Mouse (Mus musculus): ENCODE data around the gene Ofcc1.

Gene Ofcc1

GRCm38 (mm10) chr13:40243821-40244220 lies 117.4 kb downstream of the Ofcc1 start:
- DNase-seq (ENCODE audit: extremely low spot score), result no peak

GRCm38 (mm10) chr13:40236356-40236755 lies 124.9 kb downstream of the Ofcc1 start:
- DNase-seq (ENCODE audit: extremely low spot score), result no peak

- no peak for DNase-seq (ENCODE audit: extremely low spot score)
These were observed 152.9 kb downstream of the Ofcc1 start for GRCm38 (mm10) chr13:40208314-40208713.

GRCm38 (mm10) chr13:40181786-40182185 lies 179.5 kb downstream of the Ofcc1 start:
- no peak for DNase-seq (ENCODE audit: extremely low spot score)

DNA sequence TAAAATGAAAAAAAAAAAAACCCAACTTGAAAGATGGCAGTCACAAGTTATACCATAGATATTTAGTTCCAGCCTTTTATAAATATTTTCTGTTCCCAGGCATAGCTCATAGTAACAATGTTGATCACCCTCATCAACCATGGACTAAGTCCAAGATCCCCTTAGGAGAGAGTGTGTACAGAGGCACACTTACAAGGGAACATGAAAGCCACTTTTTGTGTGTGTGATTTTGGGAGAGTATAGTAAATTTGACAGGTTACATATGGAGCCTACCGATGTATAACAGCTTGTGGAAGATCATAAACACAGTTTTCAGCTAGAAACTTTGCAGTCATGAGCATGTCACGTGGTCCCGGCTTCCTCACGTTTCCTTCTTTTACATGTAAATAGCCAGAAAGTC lies 189.5 kb downstream of the Ofcc1 start:
- no peak for DNase-seq (ENCODE audit: extremely low spot score)

- DNase-seq (ENCODE audit: extremely low spot score), result peak; percentile 20
These were observed 193.4 kb downstream of the Ofcc1 start for GRCm38 (mm10) chr13:40167871-40168270.

- DNase-seq (ENCODE audit: extremely low spot score), result no peak
These were observed 205.8 kb downstream of the Ofcc1 start for GRCm38 (mm10) chr13:40155466-40155865.

- DNase-seq (ENCODE audit: extremely low spot score), result no peak
These were observed 221.3 kb downstream of the Ofcc1 start for GRCm38 (mm10) chr13:40139906-40140305.

DNA sequence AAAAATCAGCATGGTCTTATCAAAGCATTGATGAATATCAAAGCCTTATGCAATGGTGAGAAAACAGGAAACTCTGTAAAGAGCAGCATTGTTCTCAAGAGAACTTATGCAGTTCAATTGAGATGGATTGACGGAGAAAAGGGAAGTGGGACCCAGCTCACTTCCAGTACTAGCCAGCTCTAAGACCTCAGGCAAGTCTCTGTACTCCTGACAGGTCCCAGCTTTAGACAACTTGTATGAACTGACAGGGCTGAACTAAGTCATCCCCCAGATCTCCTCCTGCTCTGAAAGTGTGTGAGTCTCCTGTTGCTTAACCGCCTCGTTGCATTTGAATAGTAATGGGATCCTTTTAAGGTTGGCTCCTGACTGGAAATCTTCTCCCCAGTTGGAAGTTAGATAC lies 225.2 kb downstream of the Ofcc1 start:
- DNase-seq (ENCODE audit: extremely low spot score), result peak; percentile 5

DNA sequence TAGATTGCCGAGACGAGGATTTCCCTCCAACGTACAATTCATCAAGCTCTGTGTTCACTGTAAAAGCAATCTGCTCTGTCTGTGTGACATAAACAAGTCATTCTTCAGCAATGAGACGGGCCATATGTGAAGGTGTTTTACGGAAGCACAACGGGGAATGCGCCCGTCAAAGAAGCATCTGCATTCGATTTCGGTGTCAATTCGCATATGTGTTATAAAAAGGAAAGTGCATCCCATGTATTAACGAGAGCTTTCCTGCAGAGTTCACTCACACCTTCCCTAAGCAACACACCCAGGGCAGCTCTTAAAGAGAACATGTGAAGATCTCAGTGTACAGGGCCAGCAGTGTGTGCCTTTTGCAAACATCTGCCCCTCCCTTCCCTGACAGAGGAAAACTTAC lies 225.6 kb downstream of the Ofcc1 start:
- DNase-seq (ENCODE audit: extremely low spot score), result peak; percentile 3

DNA sequence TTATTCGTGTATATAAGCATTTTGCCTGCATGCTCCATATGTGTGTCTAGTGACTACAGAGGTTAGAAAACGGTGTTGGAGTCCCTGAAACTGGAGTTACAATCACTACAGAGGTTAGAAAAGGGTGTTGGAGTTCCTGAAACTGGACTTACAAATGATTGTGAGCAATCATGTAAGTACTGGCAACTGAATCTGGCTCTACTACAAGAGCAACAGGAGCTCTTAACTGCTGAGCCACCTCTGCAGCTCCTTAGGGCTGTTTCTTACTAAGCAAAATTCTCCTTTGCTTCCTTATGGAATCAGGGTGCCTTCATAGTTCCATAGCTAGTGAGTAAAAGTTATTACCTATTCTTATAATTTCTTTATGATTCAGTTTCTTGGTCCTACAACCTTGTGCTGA lies 237.4 kb downstream of the Ofcc1 start:
- no peak for DNase-seq (ENCODE audit: extremely low spot score)

- DNase-seq (ENCODE audit: extremely low spot score), result no peak
These were observed 248.9 kb downstream of the Ofcc1 start for GRCm38 (mm10) chr13:40112336-40112735.

DNA sequence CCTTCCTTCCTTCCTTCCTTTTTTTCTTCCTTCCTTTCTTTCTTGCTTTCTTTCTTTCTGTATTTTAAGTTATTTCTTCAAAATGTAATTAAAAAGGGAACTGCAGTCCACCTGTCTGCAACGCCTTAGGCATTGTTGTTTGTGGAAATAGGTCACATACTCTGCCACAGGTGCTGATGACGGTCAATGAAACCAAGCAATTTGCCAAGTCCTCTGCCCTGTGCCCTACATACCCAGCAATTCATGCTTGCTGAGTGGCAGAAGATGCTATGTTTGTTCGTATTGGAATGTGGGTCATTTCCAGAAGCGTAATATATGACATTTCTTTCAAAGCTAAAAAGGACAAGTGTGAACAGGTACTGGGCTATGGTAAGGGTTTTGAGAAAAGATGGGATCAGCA lies 285.0 kb downstream of the Ofcc1 start:
- DNase-seq (ENCODE audit: extremely low spot score), result no peak

- no peak for DNase-seq (ENCODE audit: extremely low spot score)
These were observed 286.3 kb downstream of the Ofcc1 start for GRCm38 (mm10) chr13:40074850-40075416.

- DNase-seq (ENCODE audit: extremely low spot score), result no peak
These were observed 291.2 kb downstream of the Ofcc1 start for GRCm38 (mm10) chr13:40070004-40070403.

DNA sequence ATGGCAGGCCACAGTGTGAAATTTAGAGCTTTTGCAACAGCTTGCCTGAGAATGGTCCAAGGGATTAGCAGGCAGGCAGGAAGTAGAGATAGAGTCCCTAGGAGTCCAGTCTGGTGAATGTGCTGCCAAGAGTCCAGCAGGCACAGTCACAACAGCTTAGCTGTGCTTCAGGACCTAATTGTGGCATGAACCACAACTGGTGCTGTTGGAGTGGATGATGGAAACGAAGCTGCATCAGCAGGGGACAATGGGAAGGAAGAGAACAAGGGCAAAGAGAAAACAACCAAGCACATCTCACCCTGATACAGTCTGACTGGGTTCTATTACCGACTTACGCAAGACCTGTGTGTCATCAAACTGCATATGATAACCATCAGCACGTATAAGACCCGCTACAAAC lies 300.0 kb downstream of the Ofcc1 start:
- no peak for DNase-seq (ENCODE audit: extremely low spot score)

- no peak for DNase-seq (ENCODE audit: extremely low spot score)
These were observed 323.4 kb downstream of the Ofcc1 start for GRCm38 (mm10) chr13:40037881-40038280.

- DNase-seq (ENCODE audit: extremely low spot score), result no peak
These were observed 324.1 kb downstream of the Ofcc1 start for GRCm38 (mm10) chr13:40036981-40037765.

GRCm38 (mm10) chr13:40029426-40029825 lies 331.8 kb downstream of the Ofcc1 start:
- no peak for DNase-seq (ENCODE audit: extremely low spot score)

GRCm38 (mm10) chr13:40028827-40029226 lies 332.4 kb downstream of the Ofcc1 start:
- DNase-seq (ENCODE audit: extremely low spot score), result no peak

DNA sequence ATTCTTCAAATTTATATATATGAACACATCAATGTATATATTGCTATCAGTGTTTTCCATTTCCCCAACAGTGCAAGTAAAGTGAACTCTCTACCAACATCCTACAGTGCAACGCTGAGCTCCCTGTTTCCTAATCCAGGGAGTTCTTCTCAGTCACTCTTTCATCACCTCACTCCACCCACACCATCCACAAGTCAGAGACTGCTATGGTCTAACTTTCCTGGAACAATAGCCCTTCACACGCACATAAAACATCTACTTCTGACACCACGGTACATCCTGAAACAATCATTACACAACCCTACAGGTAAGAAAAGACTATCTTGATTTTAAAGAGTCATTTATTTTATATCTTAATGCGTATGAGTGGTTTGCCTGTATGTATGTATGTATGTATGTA lies 335.4 kb downstream of the Ofcc1 start:
- DNase-seq (ENCODE audit: extremely low spot score), result no peak

- DNase-seq (ENCODE audit: extremely low spot score), result no peak
These were observed 338.0 kb downstream of the Ofcc1 start for GRCm38 (mm10) chr13:40023201-40023777.

- no peak for DNase-seq (ENCODE audit: extremely low spot score)
These were observed 338.6 kb downstream of the Ofcc1 start for GRCm38 (mm10) chr13:40022609-40023008.
